ENCODE assay signal across 8 mouse cellular contexts in the genomic region with DNA sequence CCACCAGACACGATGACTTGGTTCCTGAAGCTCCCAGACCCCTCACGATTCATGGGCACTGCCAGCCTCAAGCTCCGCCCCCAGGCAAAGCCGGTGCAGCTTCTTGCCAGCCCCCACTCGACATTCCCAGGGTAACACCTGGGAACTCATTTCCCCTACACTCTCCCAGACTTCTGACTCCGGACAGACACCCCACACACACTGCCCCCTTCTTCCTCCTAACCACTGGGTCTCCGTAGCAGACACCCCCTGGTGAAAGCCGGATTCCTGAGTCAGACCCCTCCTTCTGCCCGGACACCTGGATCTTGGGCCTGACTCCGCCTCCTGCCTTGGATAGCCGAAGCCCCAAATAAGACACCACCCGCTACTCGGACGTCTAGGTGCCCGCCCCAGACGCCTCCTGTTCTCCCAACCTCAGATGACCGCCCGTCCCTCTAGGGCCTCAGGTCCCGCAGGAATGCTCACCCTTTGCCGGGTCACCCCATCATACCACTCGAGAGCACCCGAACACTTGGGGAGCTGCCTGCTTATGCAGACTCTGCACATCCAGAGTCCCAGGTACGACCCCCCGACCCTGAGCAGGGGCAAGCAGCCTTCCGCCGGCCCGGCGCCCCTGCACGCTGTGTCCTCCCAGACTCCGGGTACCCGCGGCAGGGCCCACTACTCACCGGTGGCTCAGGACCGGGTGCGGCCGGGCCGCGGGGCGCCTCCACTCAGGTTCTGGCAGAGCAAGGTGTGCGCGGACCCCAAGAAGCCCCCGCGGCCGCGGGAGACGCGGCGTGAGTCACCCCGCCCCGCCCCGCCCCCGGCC. TPM values are rescaled to one million over a fixed set of nuclear protein-coding genes. Genes with fewer than 3 reads are reported as not detected.
DNase-seq lines count a peak whose midpoint lies in the region; ATAC-seq and TF ChIP-seq lines count a peak whose summit lies in the region.

TSS of gene Cd164l2 (plus strand) at position 381 of the 811 bp plus-strand sequence.
TSS of gene Gpr3 (minus strand) at position 786 of the 811 bp plus-strand sequence.

- peak within 1 kb of the TSS; percentile 15; the same call in 1 of the 2 replicates for H3K27ac ChIP-seq in heart, embryonic 12.5 days (ENCODE audit: poor library complexity, severe bottlenecking)
- H3K27ac ChIP-seq in CH12.LX (ENCODE audit: insufficient read depth, low read depth): no peak within 1 kb of the TSS
- no peak within 1 kb of the TSS for H3K27ac ChIP-seq in embryonic facial prominence, embryonic 11.5 days (replicated peaks; ENCODE audit: low read depth, low read length)
- H3K27ac ChIP-seq in intestine, postnatal 0 days (ENCODE audit: low read depth, low read length): no peak within 1 kb of the TSS
- no peak within 1 kb of the TSS for H3K27ac ChIP-seq in small intestine, adult 2 months (ENCODE audit: insufficient read depth, low read depth, low read length)

- TF ChIP-seq RAD21 in CH12.LX (IDR thresholded peaks at IDR 0.05; ENCODE audit: low read depth, low read length): no peak

- peak within 1 kb of the TSS; percentile 99 for H3K4me2 ChIP-seq in heart, embryonic 12.5 days
- peak within 1 kb of the TSS; percentile 62 for H3K4me2 ChIP-seq in CH12.LX (ENCODE audit: insufficient read depth, low read depth, poor library complexity, severe bottlenecking)
- peak within 1 kb of the TSS; percentile 99 for H3K4me2 ChIP-seq in embryonic facial prominence, embryonic 11.5 days (ENCODE audit: low read depth, low read length)
- H3K4me2 ChIP-seq in intestine, postnatal 0 days (replicated peaks; ENCODE audit: low read depth): peak within 1 kb of the TSS; percentile 100

- no peaks in the 10 kb centered on the region for H3K79me2 ChIP-seq in CH12.LX (replicated peaks; ENCODE audit: control insufficient read depth, extremely low read depth, insufficient read depth, poor library complexity, severe bottlenecking)

- no peak for TF ChIP-seq CTCF in CH12.LX (conservative IDR thresholded peaks at IDR 0.05 in 1 of 2, IDR thresholded peaks at IDR 0.05 in 1 of 2; ENCODE audit: low read depth in 2 of 2, low read length in 2 of 2)
- no peak for TF ChIP-seq CTCF in intestine, postnatal 0 days (IDR thresholded peaks at IDR 0.05; ENCODE audit: low read depth)
- TF ChIP-seq CTCF in small intestine, adult 2 months (IDR thresholded peaks at IDR 0.05; ENCODE audit: extremely low read depth, insufficient read length, insufficient replicate concordance, low read depth, low read length): no peak

- no peaks in the 10 kb centered on the region for H3K9me3 ChIP-seq in heart, embryonic 12.5 days (replicated peaks)
- no peaks in the 10 kb centered on the region for H3K9me3 ChIP-seq in CH12.LX (replicated peaks; ENCODE audit: low read length)
- no peaks in the 10 kb centered on the region for H3K9me3 ChIP-seq in embryonic facial prominence, embryonic 11.5 days (replicated peaks; ENCODE audit: control insufficient read depth, low read length)
- H3K9me3 ChIP-seq in intestine, postnatal 0 days (ENCODE audit: control insufficient read depth): no peaks in the 10 kb centered on the region

- H3K9ac ChIP-seq in heart, embryonic 12.5 days: peak within 1 kb of the TSS; percentile 79
- peak within 1 kb of the TSS; percentile 4; the same call in 1 of the 2 replicates for H3K9ac ChIP-seq in CH12.LX (ENCODE audit: insufficient read depth, low read depth)
- H3K9ac ChIP-seq in embryonic facial prominence, embryonic 11.5 days (replicated peaks; ENCODE audit: low read length): peak within 1 kb of the TSS; percentile 57
- H3K9ac ChIP-seq in intestine, postnatal 0 days (ENCODE audit: low read depth, low read length): peak within 1 kb of the TSS; percentile 17

- WGBS in heart, embryonic 12.5 days: 2% methylated on average over 52 of the region's 52 CpGs
- 2% methylated on average over 51 of the region's 52 CpGs for WGBS in embryonic facial prominence, embryonic 11.5 days
- WGBS in intestine, postnatal 0 days: 3% methylated on average over 52 of the region's 52 CpGs
- 4% methylated on average over 48 of the region's 52 CpGs for WGBS in small intestine, adult 2 months

- ATAC-seq in heart, embryonic 12.5 days (ENCODE audit: insufficient number of reproducible peaks, low FRiP score): peak; percentile 35; the same call in 1 of the 2 replicates
- ATAC-seq in embryonic facial prominence, embryonic 11.5 days (replicated peaks; ENCODE audit: insufficient number of reproducible peaks, low FRiP score, low TSS enrichment, low read depth): peak; percentile 56
- ATAC-seq in intestine, postnatal 0 days: peak; percentile 25

- peaks cover 53% of the 10 kb centered on the region for H3K27me3 ChIP-seq in heart, embryonic 12.5 days (replicated peaks)
- H3K27me3 ChIP-seq in CH12.LX (replicated peaks): peaks cover 50% of the 10 kb centered on the region
- H3K27me3 ChIP-seq in embryonic facial prominence, embryonic 11.5 days (ENCODE audit: control insufficient read depth, insufficient read depth, low read length): peaks cover 22% of the 10 kb centered on the region
- peaks cover 23% of the 10 kb centered on the region for H3K27me3 ChIP-seq in intestine, postnatal 0 days (replicated peaks; ENCODE audit: control insufficient read depth, insufficient read depth, low read length)
- H3K27me3 ChIP-seq in small intestine, adult 2 months (ENCODE audit: control insufficient read depth, insufficient read depth, low read length): peaks cover 2% of the 10 kb centered on the region; the same call in 1 of the 2 replicates

- dilution Hi-C loops in CH12.LX (cut with MboI; ENCODE audit: extremely low pct_ligation_motif_present, extremely low pct_unique_long_range_greater_than_20kb, low sequenced_read_pairs): no loop called here

- peaks cover 23% of the 10 kb centered on the region for H3K4me1 ChIP-seq in heart, embryonic 12.5 days (replicated peaks)
- peaks cover 10 to 14% of the 10 kb centered on the region in 2 experiments for H3K4me1 ChIP-seq in CH12.LX (ENCODE audit: control insufficient read depth in 1 of 2, insufficient read depth in 2 of 2)
- H3K4me1 ChIP-seq in embryonic facial prominence, embryonic 11.5 days (ENCODE audit: control insufficient read depth, insufficient read depth, low read length): peaks cover 15% of the 10 kb centered on the region
- H3K4me1 ChIP-seq in intestine, postnatal 0 days (replicated peaks; ENCODE audit: control insufficient read depth, insufficient read depth, low read length): peaks cover 9% of the 10 kb centered on the region
- H3K4me1 ChIP-seq in small intestine, adult 2 months (ENCODE audit: control insufficient read depth, insufficient read depth, insufficient read length, low read length): peaks cover 11% of the 10 kb centered on the region

- in situ Hi-C loops in CH12.LX (cut with MboI; ENCODE audit: low pct_ligation_motif_present, low pct_unique_long_range_greater_than_20kb, low sequenced_read_pairs): loop anchor here (5.0 kb wide), 1 partner anchor 90 kb away; no protein-coding TSS in a partner anchor

- peak within 1 kb of the TSS; percentile 69 for H3K4me3 ChIP-seq in heart, embryonic 12.5 days
- H3K4me3 ChIP-seq in CH12.LX (replicated peaks in 1 of 3; ENCODE audit: low read depth in 2 of 3, low read length in 2 of 3, poor library complexity in 1 of 3): peak within 1 kb of the TSS; percentile 10 to 57 (median 49)
- peak within 1 kb of the TSS; percentile 60 for H3K4me3 ChIP-seq in embryonic facial prominence, embryonic 11.5 days (ENCODE audit: low read depth, low read length)
- H3K4me3 ChIP-seq in intestine, postnatal 0 days (ENCODE audit: low read depth, low read length): peak within 1 kb of the TSS; percentile 61
- peak within 1 kb of the TSS; percentile 70 for H3K4me3 ChIP-seq in small intestine, adult 2 months (ENCODE audit: low read depth, low read length)

- TF ChIP-seq POLR2A in CH12.LX (IDR thresholded peaks at IDR 0.05; ENCODE audit: low read depth, low read length): no peak
- no peak for TF ChIP-seq POLR2A in small intestine, adult 2 months (IDR thresholded peaks at IDR 0.05; ENCODE audit: low read depth, low read length)

- no peak for TF ChIP-seq EP300 in CH12.LX (IDR thresholded peaks at IDR 0.05; ENCODE audit: low read length)

- H3K36me3 ChIP-seq in heart, embryonic 12.5 days: no peaks in the 10 kb centered on the region
- no peaks in the 10 kb centered on the region for H3K36me3 ChIP-seq in CH12.LX (replicated peaks in 1 of 2; ENCODE audit: control insufficient read depth in 1 of 2, insufficient read depth in 1 of 2, low read length in 1 of 2)
- no peaks in the 10 kb centered on the region for H3K36me3 ChIP-seq in embryonic facial prominence, embryonic 11.5 days (replicated peaks; ENCODE audit: control insufficient read depth, insufficient read depth, low read depth, low read length)
- H3K36me3 ChIP-seq in intestine, postnatal 0 days (ENCODE audit: control insufficient read depth, insufficient read depth): no peaks in the 10 kb centered on the region
- no peaks in the 10 kb centered on the region for H3K36me3 ChIP-seq in small intestine, adult 2 months (ENCODE audit: control insufficient read depth, insufficient read depth, low read length)

- no peak for DNase-seq in heart, adult 9 months (ENCODE audit: low spot score in 2 of 2)
- no peak for DNase-seq in CH12.LX (ENCODE audit: extremely low read depth)
- no peak for DNase-seq in embryonic facial prominence, embryonic 11.5 days (ENCODE audit: low spot score)
- no peak for DNase-seq in urinary bladder, postnatal 10 days (ENCODE audit: low spot score)
- DNase-seq in frontal cortex, postnatal 10 days (ENCODE audit: low spot score in 2 of 2): no peak

TF ChIP-seq in CH12.LX, 34 proteins besides CTCF, POLR2A, EP300 and RAD21 (continues in another document):
- no peak for TF ChIP-seq TCF12 (IDR thresholded peaks at IDR 0.05; ENCODE audit: low read depth, low read length)
- TF ChIP-seq ZMIZ1 (IDR thresholded peaks at IDR 0.05; ENCODE audit: low read depth, low read length): no peak

RNA-seq across cellular contexts. Expression of gene Cd164l2, which starts in this region (rescaled TPM):
- 0.34 TPM in 1 of 2 replicates, not detected in the other for polyA plus RNA-seq in heart, embryonic 12.5 days (2016; fragmentation: Nextera tagmentation; extraction: Ambion mirVana)
- not detected in 2 replicates for total RNA-seq in CH12.LX (2012; rRNA removed)
- not detected in 2 replicates for total RNA-seq in CH12.LX (2014; rRNA removed)
- not detected in 2 replicates for polyA plus RNA-seq in CH12.LX (2012; ENCODE audit: insufficient read length, low read depth)
- polyA plus RNA-seq in embryonic facial prominence, embryonic 11.5 days (2014; fragmentation: Nextera tagmentation; extraction: Ambion mirVana): 1.1 and 2.0 TPM in 2 replicates
- 0.58 and 0.94 TPM in 2 replicates for polyA plus RNA-seq in intestine, postnatal 0 days (2015; fragmentation: Nextera tagmentation; extraction: Ambion mirVana)
- 0.61 and 0.93 TPM in 2 replicates for polyA plus RNA-seq in small intestine, adult 2 months (2012; rRNA removed)

RNA-seq across cellular contexts. Expression of gene Gpr3, which starts in this region (rescaled TPM):
- polyA plus RNA-seq in heart, embryonic 12.5 days (2016; fragmentation: Nextera tagmentation; extraction: Ambion mirVana): 0.27 and 0.37 TPM in 2 replicates
- total RNA-seq in CH12.LX (2012; rRNA removed) (0.13 and 0.17 TPM in 2 replicates), CH12.LX (2014; rRNA removed) (not detected in 2 replicates)
- 0.11 TPM in 1 of 2 replicates, not detected in the other for polyA plus RNA-seq in CH12.LX (2012; ENCODE audit: insufficient read length, low read depth)
- polyA plus RNA-seq in embryonic facial prominence, embryonic 11.5 days (2014; fragmentation: Nextera tagmentation; extraction: Ambion mirVana): 0.18 and 0.48 TPM in 2 replicates
- 0.05 TPM in 1 of 2 replicates, not detected in the other for polyA plus RNA-seq in intestine, postnatal 0 days (2015; fragmentation: Nextera tagmentation; extraction: Ambion mirVana)
- polyA plus RNA-seq in small intestine, adult 2 months (2012; rRNA removed): 0.17 TPM in 1 of 2 replicates, not detected in the other

Comparison
In these comparisons a context has a peak if more than half of its experiments do, and no peak if none do; other contexts are left out.
1. Peak in ATAC-seq, H3K4me3 ChIP-seq, H3K27ac ChIP-seq, H3K9ac ChIP-seq and H3K4me2 ChIP-seq in heart, embryonic 12.5 days; RNA of the genes that start here not detected or under 1 TPM.
2. Peak in ATAC-seq, H3K4me3 ChIP-seq, H3K9ac ChIP-seq and H3K4me2 ChIP-seq in intestine, postnatal 0 days; RNA of the genes that start here not detected or under 1 TPM.
3. H3K9ac ChIP-seq: peak in every context shown above with its lines; median percentile 79 in heart, embryonic 12.5 days; 57 in embryonic facial prominence, embryonic 11.5 days; 17 in intestine, postnatal 0 days; 4 in CH12.LX.